Mouse (Mus musculus) brain, embryonic 14.5 days (tissue): Measurements from ENCODE around the gene Tpcn2.

Source experiments
- CTCF ChIP-seq: fragments of 200-500 bp; IDR thresholded peaks from 2 replicates; pipeline ENCODE4 v1.5.1; 2012; ENCODE audit warnings: inconsistent platforms, mild to moderate bottlenecking, moderate library complexity, borderline replicate concordance; ENCODE audit not compliant: insufficient read depth, insufficient read length; ENCODE audit errors: extremely low read depth
- POLR2A ChIP-seq: fragments of 200-500 bp; IDR thresholded peaks from 2 replicates; pipeline ENCODE4 v1.6.1; 2012; ENCODE audit warnings: mild to moderate bottlenecking, inconsistent platforms, borderline replicate concordance; ENCODE audit not compliant: poor library complexity, insufficient read depth, insufficient read length, severe bottlenecking; ENCODE audit errors: extremely low read depth

- TF ChIP-seq POLR2A (no peak), CTCF (no peak)
Observed at GRCm38 (mm10) chr7:145225626-145226025, 58.2 kb downstream of the Tpcn2 start.
